Mouse (Mus musculus) lung, embryonic 15.5 days (tissue): ENCODE results near the gene Izumo1. TPM values are rescaled to one million over a fixed set of nuclear protein-coding genes. Genes with fewer than 3 reads are reported as not detected.
A peak's percentile ranks its signal among the peaks of the same experiment; 100 is the strongest.

Experiments used
- ATAC-seq: fragments of 200-750 bp; cut with Nextera tagmentation; 2 replicates; pipeline ENCODE4 v1.8.0; 2017; ENCODE audit warnings: moderate number of reproducible peaks, borderline replicate concordance; ENCODE audit not compliant: low FRiP score, low TSS enrichment; ENCODE audit errors: extremely low read depth
- H3K27ac ChIP-seq: fragments of 300-500 bp; sonication (generic); 2 replicates; pipeline ENCODE4 v1.5.1; 2015; ENCODE audit warnings: moderate library complexity, mild to moderate bottlenecking, inconsistent platforms
- H3K27me3 ChIP-seq: fragments of 300-500 bp; sonication (generic); 2 replicates; pipeline ENCODE4 v1.6.1; 2015; ENCODE audit warnings: inconsistent platforms
- H3K36me3 ChIP-seq: fragments of 300-500 bp; sonication (generic); 2 replicates; pipeline ENCODE4 v1.6.1; 2015; ENCODE audit warnings: inconsistent platforms
- H3K4me1 ChIP-seq: fragments of 300-500 bp; sonication (generic); 2 replicates; pipeline ENCODE4 v1.6.1; 2015; ENCODE audit warnings: inconsistent platforms
- H3K4me2 ChIP-seq: fragments of 300-500 bp; sonication (generic); 2 replicates; pipeline ENCODE4 v1.6.1; 2015; ENCODE audit warnings: inconsistent platforms, mild to moderate bottlenecking, moderate library complexity
- H3K4me3 ChIP-seq: fragments of 300-500 bp; sonication (generic); 2 replicates; pipeline ENCODE4 v1.5.1; 2015; ENCODE audit warnings: mild to moderate bottlenecking, inconsistent platforms
- H3K9ac ChIP-seq: fragments of 300-500 bp; sonication (generic); 2 replicates; pipeline ENCODE4 v1.6.1; 2015; ENCODE audit warnings: inconsistent platforms
- H3K9me3 ChIP-seq: fragments of 300-500 bp; sonication (generic); 2 replicates; pipeline ENCODE4 v1.6.1; 2016; ENCODE audit warnings: inconsistent platforms
- WGBS: fragments of 180-500 bp; shearing (Covaris S2); methylation state at CpG from one replicate; pipeline ENCODE4 v1.1.7; 2015; 5-methylcytosine and 5-hydroxymethylcytosine counted together
- polyA plus RNA-seq: library from polyadenylated mRNA; unstranded; fragments of >200 nt; fragmentation: Nextera tagmentation; extraction: Ambion mirVana; gene quantifications from 2 replicates; pipeline ENCODE4 v1.2.1, GENCODE M21; 2015

Izumo1 gene
- polyA plus RNA-seq, 1 experiment from 2014 or later = 0.29 TPM

DNA sequence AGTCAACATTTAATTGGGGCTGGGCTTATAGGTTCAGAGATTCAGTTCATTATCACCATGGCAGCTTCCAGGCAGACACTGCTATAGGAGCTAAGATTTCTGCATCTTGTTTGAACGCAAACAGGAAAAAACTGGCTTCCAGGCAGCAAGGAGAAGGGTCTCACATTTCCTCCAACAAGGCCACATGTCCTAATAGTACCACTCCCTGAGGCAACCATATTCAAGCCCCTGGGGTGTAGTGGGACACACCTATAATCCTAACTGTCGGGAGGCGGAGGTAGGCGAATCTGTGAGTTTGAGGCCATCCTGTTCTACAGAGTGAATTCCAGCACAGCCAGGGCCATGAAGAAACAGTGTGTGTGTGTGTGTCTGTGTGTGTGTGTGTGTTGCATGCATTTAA is 26.4 kb upstream of the Izumo1 start:
- WGBS = 74% methylated on average over 4 of the region's 4 CpGs

DNA sequence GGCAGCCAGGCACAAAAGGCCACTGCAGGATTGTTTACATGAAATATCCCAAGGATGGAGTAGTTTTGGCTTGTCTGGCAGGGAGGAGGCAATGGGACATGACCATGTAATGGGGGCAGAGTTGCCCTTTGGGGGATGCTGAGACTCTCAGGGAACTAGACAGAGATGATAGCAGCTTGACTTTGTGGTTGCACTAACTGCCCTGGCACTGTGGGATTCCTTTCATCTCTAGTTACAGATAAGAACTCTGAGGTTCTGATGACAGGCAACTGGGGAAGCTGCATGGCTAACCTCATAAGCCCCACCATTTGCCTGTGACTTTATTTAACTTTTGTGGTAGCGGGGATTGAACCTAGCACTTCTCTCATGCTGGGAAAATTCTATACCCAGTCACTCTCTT is 25.5 kb upstream of the Izumo1 start:
- H3K4me2 ChIP-seq = no peak overlapping the region
- H3K27me3 ChIP-seq = no peaks in the 10 kb centered on the region
- no peak overlapping the region for H3K9ac ChIP-seq
- no peak overlapping the region for H3K27ac ChIP-seq
- H3K9me3 ChIP-seq = no peaks in the 10 kb centered on the region
- WGBS = 61% methylated on average over 1 of the region's 1 CpGs
- no peaks in the 10 kb centered on the region for H3K4me1 ChIP-seq
- H3K4me3 ChIP-seq = no peak overlapping the region
- H3K36me3 ChIP-seq = no peaks in the 10 kb centered on the region
- no peak for ATAC-seq

More for the DNA sequence above, 26.4 kb upstream of the Izumo1 start:
- Histone ChIP-seq H3K36me3 (no peaks in the 10 kb centered on the region), H3K4me1 (no peaks in the 10 kb centered on the region), H3K27ac (no peak overlapping the region), H3K9me3 (no peaks in the 10 kb centered on the region), H3K27me3 (no peaks in the 10 kb centered on the region), H3K9ac (no peak overlapping the region), H3K4me3 (no peak overlapping the region), H3K4me2 (no peak overlapping the region)
- no peak for ATAC-seq

DNA sequence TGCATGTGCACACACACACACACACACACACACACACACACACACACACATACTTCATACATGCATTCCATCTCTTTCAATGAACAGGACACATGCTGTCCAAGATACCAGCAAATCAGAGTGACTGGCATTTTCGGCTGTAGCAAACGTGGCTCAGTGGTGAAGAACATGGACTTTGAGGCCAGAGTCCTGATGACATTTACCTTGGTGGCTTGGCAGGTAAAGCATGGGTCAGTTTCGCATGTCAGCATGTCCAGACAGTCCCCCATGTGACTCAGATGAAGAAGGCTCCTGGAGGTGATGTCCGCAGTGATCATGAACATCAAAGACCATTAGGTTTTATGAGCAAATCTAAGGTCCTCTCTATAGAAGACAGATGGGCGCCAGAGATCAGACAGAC is 24.6 kb upstream of the Izumo1 start:
- Histone ChIP-seq H3K4me3 (no peak overlapping the region), H3K27me3 (no peaks in the 10 kb centered on the region), H3K4me2 (no peak overlapping the region), H3K36me3 (no peaks in the 10 kb centered on the region), H3K27ac (no peak overlapping the region), H3K4me1 (no peaks in the 10 kb centered on the region), H3K9ac (no peak overlapping the region), H3K9me3 (no peaks in the 10 kb centered on the region)
- ATAC-seq = no peak
- 82% methylated on average over 5 of the region's 5 CpGs for WGBS

- no peak for ATAC-seq
- H3K9ac ChIP-seq = no peak overlapping the region
Observed at GRCm38 (mm10) chr7:45597527-45597926, 24.1 kb upstream of the Izumo1 start.

DNA sequence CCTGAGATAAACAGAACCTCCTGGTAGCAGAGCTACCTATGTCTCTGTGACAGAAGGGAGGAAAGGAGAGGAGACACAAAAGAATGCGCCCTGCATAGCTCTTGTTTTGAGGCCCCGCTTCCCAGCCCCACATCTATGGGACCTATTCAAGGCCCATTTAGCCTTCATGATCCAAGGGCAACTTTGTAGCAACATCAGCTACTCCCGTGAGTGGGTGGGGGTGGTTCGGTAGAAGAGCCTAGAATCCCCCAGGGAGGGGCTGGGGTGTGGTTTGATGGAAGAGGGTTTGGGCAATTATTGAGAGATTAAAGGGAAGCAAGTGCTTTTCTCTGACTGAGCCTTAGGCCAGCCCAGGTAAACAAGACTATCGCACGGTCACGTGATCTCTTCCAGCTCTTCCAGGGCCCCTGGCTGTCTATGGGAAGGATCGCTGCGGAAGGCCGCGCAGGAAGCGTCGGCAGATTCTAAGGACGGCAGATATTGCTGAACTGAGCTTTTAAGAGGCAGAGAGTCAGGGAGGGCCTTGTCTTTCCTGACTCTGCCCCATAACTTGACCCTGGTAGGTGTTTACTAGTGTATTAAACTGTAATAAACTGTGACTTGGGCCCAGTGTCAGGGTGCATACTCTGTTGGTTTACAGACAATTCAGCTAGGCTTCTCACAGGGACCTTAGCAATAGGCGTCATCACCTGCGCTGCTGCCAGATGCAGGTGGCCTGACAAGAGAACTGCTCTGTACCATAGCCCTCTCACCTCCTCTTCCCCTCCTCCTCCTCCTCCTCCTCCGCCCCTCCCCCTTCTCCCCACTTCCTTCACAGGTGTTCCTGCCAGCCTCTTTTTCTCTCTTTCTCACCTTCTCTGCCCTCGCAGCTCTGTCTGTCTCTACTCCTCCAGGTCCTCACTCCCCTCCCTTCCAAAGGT is 22.4 kb upstream of the Izumo1 start:
- Histone ChIP-seq H3K9me3 (no peaks in the 10 kb centered on the region), H3K4me1 (no peaks in the 10 kb centered on the region), H3K9ac (no peak overlapping the region), H3K4me3 (no peak overlapping the region), H3K36me3 (no peaks in the 10 kb centered on the region), H3K27me3 (no peaks in the 10 kb centered on the region), H3K4me2 (no peak overlapping the region), H3K27ac (no peak overlapping the region)
- WGBS = 35% methylated on average over 18 of the region's 18 CpGs
- no peak for ATAC-seq

More at GRCm38 (mm10) chr7:45597527-45597926, 24.1 kb upstream of the Izumo1 start:
- Histone ChIP-seq H3K27ac (no peak overlapping the region), H3K9me3 (no peaks in the 10 kb centered on the region), H3K27me3 (no peaks in the 10 kb centered on the region), H3K4me2 (no peak overlapping the region), H3K4me3 (no peak overlapping the region), H3K4me1 (no peaks in the 10 kb centered on the region), H3K36me3 (no peaks in the 10 kb centered on the region)
- WGBS = 85% methylated on average over 6 of the region's 6 CpGs

DNA sequence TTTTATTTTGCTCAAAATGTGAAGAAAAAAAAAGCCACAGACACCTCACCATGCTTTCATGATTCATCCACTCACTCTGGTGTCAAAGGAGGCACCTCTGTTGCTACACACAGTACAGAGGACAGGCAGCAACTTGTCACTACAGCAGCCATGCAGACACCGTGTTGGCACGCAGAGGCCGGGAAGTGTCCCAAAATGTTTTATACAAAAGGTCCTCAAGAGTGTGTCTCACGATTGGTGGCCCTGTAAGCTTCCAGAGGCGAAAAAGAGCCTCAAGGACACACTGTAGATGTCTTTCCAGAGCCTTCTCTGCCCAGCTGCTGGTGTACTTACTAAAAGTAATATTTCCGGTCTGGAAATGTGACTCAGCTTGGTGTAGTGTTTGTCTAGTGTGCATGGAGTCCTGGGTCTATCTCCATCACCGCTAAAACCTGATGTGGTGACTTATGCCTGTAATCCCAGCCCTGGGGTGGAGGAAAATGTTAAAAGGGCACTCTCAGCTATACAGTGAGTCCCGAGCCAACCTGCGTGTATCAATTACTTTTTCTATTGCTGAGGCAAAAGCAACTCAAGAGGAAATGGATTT is 15.8 kb upstream of the Izumo1 start:
- no peak overlapping the region for H3K4me3 ChIP-seq
- no peaks in the 10 kb centered on the region for H3K27me3 ChIP-seq
- H3K4me1 ChIP-seq = no peaks in the 10 kb centered on the region
- H3K4me2 ChIP-seq = no peak overlapping the region
- no peak for ATAC-seq
- no peaks in the 10 kb centered on the region for H3K36me3 ChIP-seq
- H3K27ac ChIP-seq = no peak overlapping the region
- no peaks in the 10 kb centered on the region for H3K9me3 ChIP-seq
- H3K9ac ChIP-seq = no peak overlapping the region
- 60% methylated on average over 9 of the region's 9 CpGs for WGBS

GRCm38 (mm10) chr7:45609511-45609910 is 12.1 kb upstream of the Izumo1 start:
- 58% methylated on average over 1 of the region's 1 CpGs for WGBS
- Histone ChIP-seq H3K27ac (no peak overlapping the region), H3K4me2 (no peak overlapping the region), H3K9me3 (no peaks in the 10 kb centered on the region), H3K9ac (no peak overlapping the region), H3K4me3 (no peak overlapping the region), H3K4me1 (no peaks in the 10 kb centered on the region), H3K27me3 (no peaks in the 10 kb centered on the region), H3K36me3 (no peaks in the 10 kb centered on the region)
- ATAC-seq = no peak

DNA sequence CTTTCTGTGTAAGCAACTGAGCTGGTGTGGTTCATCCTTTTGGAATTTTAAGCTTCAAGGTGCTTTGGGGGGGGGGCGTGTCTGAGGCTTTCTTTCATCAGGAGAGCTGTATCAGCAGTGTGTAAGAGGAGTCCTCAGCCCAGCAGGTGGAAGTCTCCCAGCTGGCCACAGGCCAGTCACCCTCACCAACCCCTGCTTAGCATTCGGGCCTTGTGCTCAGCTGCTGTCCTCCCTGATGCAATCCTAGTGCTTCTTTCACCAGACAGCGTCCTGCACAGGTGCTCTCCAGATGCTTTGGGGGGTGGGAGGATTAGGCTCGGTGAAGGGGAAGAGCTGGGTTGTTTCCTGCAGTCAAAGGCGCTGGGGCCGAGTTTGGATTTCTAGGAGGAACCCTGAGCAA is 5.3 kb upstream of the Izumo1 start:
- no peak overlapping the region for H3K4me3 ChIP-seq
- no peak overlapping the region for H3K4me2 ChIP-seq
- WGBS = 22% methylated on average over 6 of the region's 6 CpGs
- no peaks in the 10 kb centered on the region for H3K9me3 ChIP-seq
- H3K36me3 ChIP-seq = no peaks in the 10 kb centered on the region
- peaks cover 37% of the 10 kb centered on the region for H3K27me3 ChIP-seq
- H3K9ac ChIP-seq = no peak overlapping the region
- H3K4me1 ChIP-seq = peaks cover 17% of the 10 kb centered on the region
- H3K27ac ChIP-seq = no peak overlapping the region
- peak; percentile 40; the same call in 1 of the 2 replicates for ATAC-seq

- peak within 1 kb of the TSS; percentile 16; the same call in 1 of the 2 replicates for H3K9ac ChIP-seq
Observed at GRCm38 (mm10) chr7:45617042-45617695, 4.4 kb upstream of the Izumo1 start, which contains the start of gene Fut1. Gene Fut1 (plus strand): TSS chr7:45617289.

DNA sequence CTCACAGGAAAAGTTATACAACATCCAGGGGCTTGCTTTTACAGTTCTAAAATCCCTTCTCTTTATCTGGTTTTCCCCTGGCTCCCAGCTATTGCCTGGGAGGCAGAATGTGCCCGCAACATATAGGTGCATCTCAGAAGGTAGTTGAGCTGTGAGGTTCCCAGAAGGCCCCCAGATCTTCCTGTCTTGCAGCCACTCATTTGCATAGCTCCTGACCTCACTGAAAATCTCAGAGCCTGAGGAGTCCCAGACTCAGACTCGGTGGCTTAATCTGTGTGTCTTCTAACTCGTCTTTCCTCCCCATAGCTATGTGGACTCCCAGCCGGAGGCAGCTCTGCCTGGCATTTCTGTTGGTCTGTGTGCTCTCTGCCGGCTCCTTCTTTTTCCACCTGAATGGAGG is 3.3 kb upstream of the Izumo1 start:
- ATAC-seq = no peak
- H3K27me3 ChIP-seq = peaks cover 37% of the 10 kb centered on the region
- 79% methylated on average over 5 of the region's 5 CpGs for WGBS

More at GRCm38 (mm10) chr7:45617042-45617695, 4.4 kb upstream of the Izumo1 start, which contains the start of gene Fut1:
- Histone ChIP-seq H3K9me3 (no peaks in the 10 kb centered on the region), H3K27me3 (peaks cover 37% of the 10 kb centered on the region), H3K4me1 (peaks cover 17% of the 10 kb centered on the region), H3K36me3 (no peaks in the 10 kb centered on the region), H3K4me3 (peak within 1 kb of the TSS; percentile 31), H3K27ac (peak within 1 kb of the TSS; percentile 64), H3K4me2 (peak within 1 kb of the TSS; percentile 59)
- ATAC-seq = peak; percentile 67
- 4% methylated on average over 30 of the region's 31 CpGs for WGBS

GRCm38 (mm10) chr7:45619592-45619991 is 2.0 kb upstream of the Izumo1 start:
- ATAC-seq = no peak
- H3K4me2 ChIP-seq = no peak overlapping the region
- H3K27me3 ChIP-seq = peaks cover 37% of the 10 kb centered on the region
- no peak overlapping the region for H3K27ac ChIP-seq
- WGBS = 88% methylated on average over 5 of the region's 5 CpGs
- H3K4me1 ChIP-seq = peaks cover 17% of the 10 kb centered on the region
- no peaks in the 10 kb centered on the region for H3K36me3 ChIP-seq
- H3K4me3 ChIP-seq = no peak overlapping the region
- no peak overlapping the region for H3K9ac ChIP-seq
- no peaks in the 10 kb centered on the region for H3K9me3 ChIP-seq

More for the DNA sequence above, 3.3 kb upstream of the Izumo1 start:
- H3K4me3 ChIP-seq = no peak overlapping the region
- H3K9me3 ChIP-seq = no peaks in the 10 kb centered on the region
- H3K9ac ChIP-seq = no peak overlapping the region
- H3K4me1 ChIP-seq = peaks cover 17% of the 10 kb centered on the region
- no peak overlapping the region for H3K27ac ChIP-seq
- no peaks in the 10 kb centered on the region for H3K36me3 ChIP-seq
- no peak overlapping the region for H3K4me2 ChIP-seq

- ATAC-seq = no peak
- Histone ChIP-seq H3K36me3 (no peaks in the 10 kb centered on the region), H3K4me3 (no peak overlapping the region), H3K9ac (no peak overlapping the region), H3K9me3 (no peaks in the 10 kb centered on the region), H3K4me1 (peaks cover 4% of the 10 kb centered on the region; the same call in 1 of the 2 replicates), H3K27me3 (peaks cover 26% of the 10 kb centered on the region), H3K27ac (no peak overlapping the region), H3K4me2 (no peak overlapping the region)
- 90% methylated on average over 11 of the region's 11 CpGs for WGBS
Observed at GRCm38 (mm10) chr7:45623507-45623906, 1.9 kb downstream of the Izumo1 start.
